Mouse (Mus musculus) cerebellum, adult 11 months (tissue): ENCODE results near the gene Zmym6.
"Not testable (repeated sequence)": the region's sequence is repeated elsewhere in the genome, so short reads cannot be mapped to it uniquely, and the experiment has no call there.

ENCODE experiments used
- DNase-seq: peaks from one replicate; pipeline ENCODE4 v3.0.0; 2022

Zmym6 gene

GRCm38 (mm10) chr4:127076875-127077548 lies at the start of gene Zmym6:
TSS of gene Zmym6 (plus strand) at chr4:127077383.
- peak; percentile 95 for DNase-seq

- no peak for DNase-seq
These were observed 40.0 kb upstream of the Zmym6 start for GRCm38 (mm10) chr4:127037158-127037557.

- no peak for DNase-seq
These were observed 39.0 kb upstream of the Zmym6 start for GRCm38 (mm10) chr4:127037908-127038827.

- DNase-seq = no peak
These were observed 38.3 kb upstream of the Zmym6 start for GRCm38 (mm10) chr4:127038828-127039349.

GRCm38 (mm10) chr4:127039871-127040483 lies 37.2 kb upstream of the Zmym6 start:
- DNase-seq = no peak

GRCm38 (mm10) chr4:127043540-127043939 lies 33.6 kb upstream of the Zmym6 start:
- DNase-seq = no peak

- DNase-seq = no peak
These were observed 26.1 kb upstream of the Zmym6 start for GRCm38 (mm10) chr4:127051121-127051520.

- DNase-seq = no peak
These were observed 24.1 kb upstream of the Zmym6 start for GRCm38 (mm10) chr4:127053071-127053470.

- DNase-seq = no peak
These were observed 22.5 kb upstream of the Zmym6 start for GRCm38 (mm10) chr4:127054522-127055198.

GRCm38 (mm10) chr4:127060585-127061290 lies 16.4 kb upstream of the Zmym6 start, which contains the start of gene Zmym1:
TSS of gene Zmym1 (minus strand) at chr4:127061152.
- peak; percentile 87 for DNase-seq

GRCm38 (mm10) chr4:127064051-127064450 lies 13.1 kb upstream of the Zmym6 start:
- no peak for DNase-seq

- DNase-seq = no peak
These were observed 2.3 kb upstream of the Zmym6 start for GRCm38 (mm10) chr4:127074915-127075314.

- DNase-seq = no peak
These were observed 3.6 kb downstream of the Zmym6 start for GRCm38 (mm10) chr4:127080806-127081205.

- no peak for DNase-seq
These were observed 5.9 kb downstream of the Zmym6 start for GRCm38 (mm10) chr4:127083131-127083530.

GRCm38 (mm10) chr4:127085761-127086160 lies 8.6 kb downstream of the Zmym6 start:
- no peak for DNase-seq

GRCm38 (mm10) chr4:127091188-127091587 lies 14.0 kb downstream of the Zmym6 start:
- no peak for DNase-seq

- DNase-seq = no peak
These were observed 17.9 kb downstream of the Zmym6 start for GRCm38 (mm10) chr4:127095090-127095489.

GRCm38 (mm10) chr4:127099552-127099951 lies 22.4 kb downstream of the Zmym6 start:
- not testable (repeated sequence) for DNase-seq

GRCm38 (mm10) chr4:127107566-127107965 lies 30.4 kb downstream of the Zmym6 start:
- DNase-seq = no peak

GRCm38 (mm10) chr4:127110570-127110969 lies 33.4 kb downstream of the Zmym6 start:
- DNase-seq = no peak

GRCm38 (mm10) chr4:127123391-127123790 lies 46.2 kb downstream of the Zmym6 start, which contains the start of gene Tmem35b:
TSS of gene Tmem35b (plus strand) at chr4:127123691.
- DNase-seq = no peak

- DNase-seq = no peak
These were observed 47.1 kb downstream of the Zmym6 start for GRCm38 (mm10) chr4:127124331-127124730.
